Mouse (Mus musculus) MEL (cell line): ENCODE data around the gene Tnfaip2. TPM values are rescaled to one million over a fixed set of nuclear protein-coding genes. Genes with fewer than 3 reads are reported as not detected.

Experiments
- DNase-seq: peaks from one replicate; pipeline ENCODE4 v3.0.0; 2011; ENCODE audit warnings: low read depth, low spot score
- H3K27ac ChIP-seq: 2 replicates; pipeline ENCODE4 v1.5.1; 2012; ENCODE audit warnings: low read depth, mild to moderate bottlenecking, control low read depth, low read length, moderate library complexity; ENCODE audit not compliant: control insufficient read depth
- H3K27me3 ChIP-seq, 2 experiments: fragments of 150-350 bp in 1 of 2; sonication (generic) in 1 of 2; 2 replicates each; pipeline ENCODE4 v1.6.1; 2012; ENCODE audit warnings: low read length in 2 of 2, mild to moderate bottlenecking in 2 of 2, improper control_type of control experiment in 1 of 2, moderate library complexity in 1 of 2; ENCODE audit not compliant: insufficient read depth in 2 of 2, control insufficient read depth in 1 of 2
- H3K36me3 ChIP-seq, 2 experiments: 2 replicates each; pipeline ENCODE4 v1.6.1; 2012 to 2014; ENCODE audit warnings: low read length in 2 of 2, improper control_type of control experiment in 1 of 2, inconsistent platforms in 1 of 2, mild to moderate bottlenecking in 1 of 2; ENCODE audit not compliant: insufficient read depth in 2 of 2, control insufficient read depth in 1 of 2
- H3K4me1 ChIP-seq, 2 experiments: fragments of 150-350 bp in 1 of 2; sonication (generic) in 1 of 2; 2 replicates each; pipeline ENCODE4 v1.6.1; 2012; ENCODE audit warnings: low read length in 2 of 2, improper control_type of control experiment in 1 of 2, mild to moderate bottlenecking in 1 of 2; ENCODE audit not compliant: insufficient read depth in 2 of 2, control insufficient read depth in 1 of 2
- H3K4me3 ChIP-seq, 2 experiments: fragments of 150-350 bp in 1 of 2; sonication (generic) in 1 of 2; 2 replicates each; pipeline ENCODE4 v1.5.1; 2012; ENCODE audit warnings: low read depth in 2 of 2, low read length in 2 of 2, mild to moderate bottlenecking in 2 of 2, moderate library complexity in 2 of 2, control low read depth in 1 of 2, improper control_type of control experiment in 1 of 2; ENCODE audit not compliant: control insufficient read depth in 1 of 2, insufficient read depth in 1 of 2
- H3K79me2 ChIP-seq: 2 replicates; pipeline ENCODE4 v1.6.1; 2012; ENCODE audit warnings: mild to moderate bottlenecking, low read length, moderate library complexity; ENCODE audit not compliant: control insufficient read depth, poor library complexity, insufficient read depth
- H3K9ac ChIP-seq: 2 replicates; pipeline ENCODE4 v1.6.1; 2012; ENCODE audit warnings: low read depth, mild to moderate bottlenecking, control low read depth, low read length, moderate library complexity; ENCODE audit not compliant: control insufficient read depth, poor library complexity, severe bottlenecking
- H3K9me3 ChIP-seq: fragments of 150-350 bp; sonication (generic); replicated peaks from 2 replicates; pipeline ENCODE4 v1.6.1; 2012; ENCODE audit warnings: mild to moderate bottlenecking, low read length, improper control_type of control experiment, moderate library complexity; ENCODE audit not compliant: insufficient read depth
- BHLHE40 ChIP-seq: IDR thresholded peaks from 2 replicates; pipeline ENCODE4 v1.6.1; 2012; ENCODE audit warnings: low read depth, mild to moderate bottlenecking, inconsistent platforms, low read length, improper control_type of control experiment, borderline replicate concordance
- CTCF ChIP-seq, 3 experiments: IDR thresholded peaks in 2 of 3; conservative IDR thresholded peaks in 1 of 3; 2 replicates each; pipeline ENCODE4 v1.5.1; 2011 to 2012; ENCODE audit warnings: low read length in 3 of 3, low read depth in 2 of 3, mild to moderate bottlenecking in 2 of 3, improper control_type of control experiment in 1 of 3, inconsistent platforms in 1 of 3, mixed read lengths in 1 of 3, moderate library complexity in 1 of 3; ENCODE audit not compliant: control insufficient read depth in 1 of 3, insufficient read depth in 1 of 3, poor library complexity in 1 of 3, severe bottlenecking in 1 of 3
- EP300 ChIP-seq, 2 experiments: IDR thresholded peaks; 2 replicates each; pipeline ENCODE4 v1.6.1; 2011; ENCODE audit warnings: improper control_type of control experiment in 2 of 2, low read length in 2 of 2, low read depth in 1 of 2, mild to moderate bottlenecking in 1 of 2
- ETS1 ChIP-seq: IDR thresholded peaks from 2 replicates; pipeline ENCODE4 v1.6.1; 2012; ENCODE audit warnings: low read depth, mild to moderate bottlenecking, inconsistent platforms, low read length, improper control_type of control experiment, moderate library complexity
- JUND ChIP-seq: IDR thresholded peaks from 2 replicates; pipeline ENCODE4 v1.6.1; 2011; ENCODE audit warnings: low read depth, mild to moderate bottlenecking, improper control_type of control experiment, low read length
- KAT2A ChIP-seq: conservative IDR thresholded peaks from 2 replicates; pipeline ENCODE4 v1.6.1; 2012; ENCODE audit warnings: low read depth, low read length, improper control_type of control experiment, inconsistent platforms
- MAFK ChIP-seq: IDR thresholded peaks from 2 replicates; pipeline ENCODE4 v1.6.1; 2011; ENCODE audit warnings: low read depth, mild to moderate bottlenecking, low read length, improper control_type of control experiment, borderline replicate concordance
- MEF2A ChIP-seq: IDR thresholded peaks from 2 replicates; pipeline ENCODE4 v1.6.1; 2014; ENCODE audit warnings: low read depth, mild to moderate bottlenecking, inconsistent platforms, low read length, improper control_type of control experiment; ENCODE audit not compliant: poor library complexity, insufficient replicate concordance, severe bottlenecking; ENCODE audit errors: extremely low read depth
- MXI1 ChIP-seq: IDR thresholded peaks from 2 replicates; pipeline ENCODE4 v1.6.1; 2011; ENCODE audit warnings: mild to moderate bottlenecking, low read depth, low read length, improper control_type of control experiment
- MYB ChIP-seq: IDR thresholded peaks from 2 replicates; pipeline ENCODE4 v1.6.1; 2011; ENCODE audit warnings: mild to moderate bottlenecking, low read depth, low read length, improper control_type of control experiment
- MYC ChIP-seq: IDR thresholded peaks from 2 replicates; pipeline ENCODE4 v1.6.1; 2011; ENCODE audit warnings: low read depth, mild to moderate bottlenecking, low read length, improper control_type of control experiment, moderate library complexity
- NELFE ChIP-seq: IDR thresholded peaks from 2 replicates; pipeline ENCODE4 v1.6.1; 2011; ENCODE audit warnings: low read depth, low read length, improper control_type of control experiment
- NRF1 ChIP-seq: IDR thresholded peaks from 2 replicates; pipeline ENCODE4 v1.6.1; 2014; ENCODE audit warnings: low read depth, mild to moderate bottlenecking, inconsistent platforms, low read length, improper control_type of control experiment, moderate library complexity; ENCODE audit not compliant: poor library complexity, insufficient read depth, severe bottlenecking
- POLR2A ChIP-seq, 2 experiments: IDR thresholded peaks; 2 replicates each; pipeline ENCODE4 v1.6.1; 2011 to 2012; ENCODE audit warnings: low read length in 2 of 2, mild to moderate bottlenecking in 2 of 2, control low read depth in 1 of 2, improper control_type of control experiment in 1 of 2, low read depth in 1 of 2, moderate library complexity in 1 of 2; ENCODE audit not compliant: control insufficient read depth in 1 of 2, insufficient read depth in 1 of 2, poor library complexity in 1 of 2
- POLR2AphosphoS5 ChIP-seq: IDR thresholded peaks from 2 replicates; pipeline ENCODE4 v1.6.1; 2012; ENCODE audit warnings: low read depth, borderline replicate concordance, mild to moderate bottlenecking, inconsistent platforms, low read length, moderate library complexity, mixed read lengths
- RAD21 ChIP-seq: IDR thresholded peaks from 2 replicates; pipeline ENCODE4 v1.6.1; 2011; ENCODE audit warnings: mild to moderate bottlenecking, low read depth, low read length, improper control_type of control experiment
- RCOR1 ChIP-seq: IDR thresholded peaks from 2 replicates; pipeline ENCODE4 v1.6.1; 2012; ENCODE audit warnings: low read depth, mild to moderate bottlenecking, inconsistent platforms, low read length, improper control_type of control experiment
- SMC3 ChIP-seq: IDR thresholded peaks from 2 replicates; pipeline ENCODE4 v1.6.1; 2011; ENCODE audit warnings: low read depth, low read length, improper control_type of control experiment
- TCF12 ChIP-seq: IDR thresholded peaks from 2 replicates; pipeline ENCODE4 v1.6.1; 2014; ENCODE audit warnings: low read depth, mild to moderate bottlenecking, inconsistent platforms, low read length, improper control_type of control experiment, moderate library complexity
- UBTF ChIP-seq: IDR thresholded peaks from 2 replicates; pipeline ENCODE4 v1.6.1; 2012; ENCODE audit warnings: low read depth, mild to moderate bottlenecking, inconsistent platforms, low read length, improper control_type of control experiment, moderate library complexity, borderline replicate concordance; ENCODE audit not compliant: insufficient read depth
- ZMIZ1 ChIP-seq: IDR thresholded peaks from 2 replicates; pipeline ENCODE4 v1.6.1; 2012; ENCODE audit warnings: low read depth, mild to moderate bottlenecking, inconsistent platforms, low read length, improper control_type of control experiment, moderate library complexity
- polyA plus RNA-seq, 2 experiments: library from polyadenylated mRNA; stranded (reverse) in 1 of 2; unstranded in 1 of 2; fragments of >175 nt in 1 of 2; fragments of >200 nt in 1 of 2; gene quantifications; 2 replicates each; pipeline versions ENCODE4 v1.2.1 to v1.2.4; 2012; ENCODE audit warnings: low replicate concordance in 2 of 2, low read depth in 1 of 2; ENCODE audit not compliant: insufficient read length in 2 of 2, insufficient read depth in 1 of 2, missing spikeins in 1 of 2
- total RNA-seq: library from RNA; depleted of rRNA; stranded (reverse); fragments of 300-350 nt; gene quantifications from 2 replicates; pipeline ENCODE4 v1.2.3, GENCODE M21; 2012

Gene Tnfaip2
- total and polyA plus RNA-seq, 3 experiments: 51.4 to 77.2 (median 66.8) TPM

GRCm38 (mm10) chr12:111489261-111489865, 47.1 kb downstream of the Tnfaip2 start:
- H3K4me1 ChIP-seq: no peaks in the 10 kb centered on the region
- TF ChIP-seq CTCF (IDR thresholded peaks at IDR 0.05 in 2 of 3, conservative IDR thresholded peaks at IDR 0.05 in 1 of 3; ENCODE audit: control insufficient read depth in 1 of 3, insufficient read depth in 1 of 3, low read depth in 2 of 3, low read length in 3 of 3, poor library complexity in 1 of 3, severe bottlenecking in 1 of 3) (no peak), TCF12 (no peak), ETS1 (no peak), KAT2A (no peak), RCOR1 (no peak)
- TF ChIP-seq, all 39 proteins: peak for 0
- Histone ChIP-seq H3K9ac (no peak overlapping the region), H3K79me2 (no peaks in the 10 kb centered on the region), H3K27ac (no peak overlapping the region), H3K4me3 (no peak overlapping the region), H3K36me3 (no peaks in the 10 kb centered on the region), H3K27me3 (peaks cover 7 to 14% of the 10 kb centered on the region in 2 experiments; a peak in 3 of 4 replicates), H3K9me3 (no peaks in the 10 kb centered on the region)
- DNase-seq: no peak

- H3K9me3 ChIP-seq: no peaks in the 10 kb centered on the region
- H3K27ac ChIP-seq: no peak overlapping the region
- no peak for TF ChIP-seq BHLHE40
- TF ChIP-seq MEF2A: no peak
- TF ChIP-seq MYB: no peak
- no peak for TF ChIP-seq RCOR1
- no peak for TF ChIP-seq MYC
- no peak for TF ChIP-seq EP300 (IDR thresholded peaks at IDR 0.05; ENCODE audit: low read depth in 1 of 2, low read length in 2 of 2)
- TF ChIP-seq UBTF: no peak
- TF ChIP-seq JUND: no peak
- no peak for TF ChIP-seq SMC3
- no peak for TF ChIP-seq RAD21
- no peak for TF ChIP-seq POLR2A (IDR thresholded peaks at IDR 0.05; ENCODE audit: control insufficient read depth in 1 of 2, insufficient read depth in 1 of 2, low read depth in 1 of 2, low read length in 2 of 2, poor library complexity in 1 of 2)
- no peak for TF ChIP-seq MAFK
- TF ChIP-seq NRF1: no peak
- TF ChIP-seq NELFE: no peak
- TF ChIP-seq CTCF (IDR thresholded peaks at IDR 0.05 in 2 of 3, conservative IDR thresholded peaks at IDR 0.05 in 1 of 3; ENCODE audit: control insufficient read depth in 1 of 3, insufficient read depth in 1 of 3, low read depth in 2 of 3, low read length in 3 of 3, poor library complexity in 1 of 3, severe bottlenecking in 1 of 3): no peak
- TF ChIP-seq POLR2AphosphoS5: no peak
- TF ChIP-seq ZMIZ1: no peak
- TF ChIP-seq MXI1: no peak
- no peak for DNase-seq
- H3K79me2 ChIP-seq: no peaks in the 10 kb centered on the region
- no peaks in the 10 kb centered on the region for H3K36me3 ChIP-seq
- H3K27me3 ChIP-seq: peaks cover 3 to 12% of the 10 kb centered on the region in 2 experiments
- no peak overlapping the region for H3K4me3 ChIP-seq
- H3K9ac ChIP-seq: no peak overlapping the region
- H3K4me1 ChIP-seq: no peaks in the 10 kb centered on the region
These were observed 52.7 kb downstream of the Tnfaip2 start for GRCm38 (mm10) chr12:111494931-111495330.
